Mouse (Mus musculus): ENCODE measurements around the gene Slc2a9. TPM values are rescaled to one million over a fixed set of nuclear protein-coding genes. Genes with fewer than 3 reads are reported as not detected.

Slc2a9 gene
- 0.23 and 0.73 TPM in 2 replicates for polyA plus RNA-seq (2015; fragmentation: Nextera tagmentation; extraction: Ambion mirVana)

GRCm38 (mm10) chr5:38502992-38503391, at the start of gene Slc2a9:
Slc2a9 (minus strand) TSS chr5:38503143.
- ATAC-seq: no peak
- H3K9ac ChIP-seq (ENCODE audit: low read depth, low read length): no peak within 1 kb of the TSS

GRCm38 (mm10) chr5:38552615-38553014, 49.7 kb upstream of the Slc2a9 start:
- Histone ChIP-seq H3K4me3 (ENCODE audit: low read depth, low read length) (no peak overlapping the region), H3K9me3 (replicated peaks; ENCODE audit: control insufficient read depth, low read length, poor library complexity, severe bottlenecking) (no peaks in the 10 kb centered on the region), H3K36me3 (ENCODE audit: control insufficient read depth, insufficient read depth, low read length) (peaks cover 17% of the 10 kb centered on the region), H3K27me3 (ENCODE audit: control insufficient read depth, insufficient read depth, low read depth, low read length) (no peaks in the 10 kb centered on the region), H3K4me2 (ENCODE audit: low read length) (no peak overlapping the region), H3K9ac (ENCODE audit: low read depth, low read length) (no peak overlapping the region), H3K27ac (ENCODE audit: low read length) (no peak overlapping the region), H3K4me1 (ENCODE audit: control insufficient read depth, insufficient read depth, low read length) (no peaks in the 10 kb centered on the region)
- no peak for ATAC-seq
- 88% methylated on average over 3 of the region's 3 CpGs for WGBS

More at GRCm38 (mm10) chr5:38502992-38503391, at the start of gene Slc2a9:
- WGBS: 93% methylated on average over 4 of the region's 4 CpGs
- no peaks in the 10 kb centered on the region for H3K36me3 ChIP-seq (ENCODE audit: control insufficient read depth, insufficient read depth, low read length)
- no peaks in the 10 kb centered on the region for H3K27me3 ChIP-seq (ENCODE audit: control insufficient read depth, insufficient read depth, low read depth, low read length)
- H3K4me3 ChIP-seq (ENCODE audit: low read depth, low read length): no peak within 1 kb of the TSS
- no peak within 1 kb of the TSS for H3K27ac ChIP-seq (ENCODE audit: low read length)
- H3K4me1 ChIP-seq (ENCODE audit: control insufficient read depth, insufficient read depth, low read length): no peaks in the 10 kb centered on the region
- H3K4me2 ChIP-seq (ENCODE audit: low read length): no peak within 1 kb of the TSS
- H3K9me3 ChIP-seq (replicated peaks; ENCODE audit: control insufficient read depth, low read length, poor library complexity, severe bottlenecking): no peaks in the 10 kb centered on the region

GRCm38 (mm10) chr5:38550221-38550768, 47.4 kb upstream of the Slc2a9 start:
- H3K27me3 ChIP-seq (ENCODE audit: control insufficient read depth, insufficient read depth, low read depth, low read length): no peaks in the 10 kb centered on the region
- 97% methylated on average over 1 of the region's 1 CpGs for WGBS
- H3K36me3 ChIP-seq (ENCODE audit: control insufficient read depth, insufficient read depth, low read length): peaks cover 31% of the 10 kb centered on the region
- H3K4me3 ChIP-seq (ENCODE audit: low read depth, low read length): no peak overlapping the region
- H3K4me1 ChIP-seq (ENCODE audit: control insufficient read depth, insufficient read depth, low read length): no peaks in the 10 kb centered on the region
- no peak overlapping the region for H3K4me2 ChIP-seq (ENCODE audit: low read length)
- ATAC-seq: no peak
- H3K27ac ChIP-seq (ENCODE audit: low read length): 0 out of 2 replicates have a peak overlapping the region, but pooled peaks have one; percentile 30
- no peak overlapping the region for H3K9ac ChIP-seq (ENCODE audit: low read depth, low read length)
- no peaks in the 10 kb centered on the region for H3K9me3 ChIP-seq (replicated peaks; ENCODE audit: control insufficient read depth, low read length, poor library complexity, severe bottlenecking)

DNA sequence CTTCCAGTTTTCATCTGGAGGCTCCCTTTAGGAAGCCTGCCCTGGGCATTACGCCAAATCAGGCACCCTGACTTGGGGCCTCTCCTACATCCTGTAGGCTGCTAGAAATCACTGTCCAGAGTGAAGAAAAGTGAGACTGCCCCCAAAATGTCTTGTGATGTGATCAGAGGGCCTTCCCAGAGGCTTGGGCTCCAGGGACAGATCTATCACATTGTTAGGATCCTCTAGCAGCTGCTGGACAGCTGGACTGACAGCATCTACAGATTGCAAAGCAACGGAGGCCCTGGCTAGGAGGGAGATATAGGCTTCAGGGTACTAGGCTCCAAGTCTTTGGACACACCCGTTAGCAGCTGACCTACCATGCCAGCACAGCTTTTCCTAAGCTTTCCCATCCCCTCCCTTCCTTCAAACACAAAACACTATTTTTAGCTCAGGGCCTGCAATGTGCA, 46.5 kb upstream of the Slc2a9 start:
- ATAC-seq: no peak; the same call in 1 of the 2 replicates
- WGBS: 73% methylated on average over 3 of the region's 3 CpGs
- H3K36me3 ChIP-seq (ENCODE audit: control insufficient read depth, insufficient read depth, low read length): peaks cover 34% of the 10 kb centered on the region

DNA sequence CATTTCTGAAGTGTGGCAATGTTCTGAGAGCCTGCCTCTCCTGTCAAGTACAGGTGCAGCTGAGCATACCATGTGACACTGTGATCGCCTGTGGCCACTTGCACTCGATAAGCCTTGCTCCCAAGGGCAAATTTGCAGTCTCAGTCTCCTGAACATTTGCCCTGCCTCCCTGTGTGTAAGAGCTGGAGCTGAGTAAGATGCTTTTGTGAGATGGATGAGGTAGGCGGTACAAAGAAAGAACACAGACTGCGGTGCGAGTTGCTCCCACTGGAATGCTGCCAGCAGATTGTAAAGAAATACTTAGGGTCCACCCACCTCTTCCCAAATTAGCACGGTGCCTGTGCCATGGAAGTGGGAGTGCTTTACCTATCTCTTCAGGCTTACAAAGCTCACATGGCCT, 44.4 kb upstream of the Slc2a9 start:
- ATAC-seq: no peak

More for the DNA sequence above, 46.5 kb upstream of the Slc2a9 start:
- H3K27ac ChIP-seq (ENCODE audit: low read length): no peak overlapping the region; the same call in 1 of the 2 replicates
- H3K4me1 ChIP-seq (ENCODE audit: control insufficient read depth, insufficient read depth, low read length): no peaks in the 10 kb centered on the region
- no peak overlapping the region for H3K4me3 ChIP-seq (ENCODE audit: low read depth, low read length)
- no peaks in the 10 kb centered on the region for H3K27me3 ChIP-seq (ENCODE audit: control insufficient read depth, insufficient read depth, low read depth, low read length)
- no peak overlapping the region for H3K4me2 ChIP-seq (ENCODE audit: low read length)
- H3K9ac ChIP-seq (ENCODE audit: low read depth, low read length): no peak overlapping the region
- no peaks in the 10 kb centered on the region for H3K9me3 ChIP-seq (replicated peaks; ENCODE audit: control insufficient read depth, low read length, poor library complexity, severe bottlenecking)

GRCm38 (mm10) chr5:38544423-38545415, 41.8 kb upstream of the Slc2a9 start:
- H3K27ac ChIP-seq (ENCODE audit: low read length): no peak overlapping the region
- H3K4me3 ChIP-seq (ENCODE audit: low read depth, low read length): no peak overlapping the region
- H3K4me1 ChIP-seq (ENCODE audit: control insufficient read depth, insufficient read depth, low read length): no peaks in the 10 kb centered on the region
- no peaks in the 10 kb centered on the region for H3K9me3 ChIP-seq (replicated peaks; ENCODE audit: control insufficient read depth, low read length, poor library complexity, severe bottlenecking)
- no peak for ATAC-seq
- peaks cover 72% of the 10 kb centered on the region for H3K36me3 ChIP-seq (ENCODE audit: control insufficient read depth, insufficient read depth, low read length)
- no peaks in the 10 kb centered on the region for H3K27me3 ChIP-seq (ENCODE audit: control insufficient read depth, insufficient read depth, low read depth, low read length)
- no peak overlapping the region for H3K4me2 ChIP-seq (ENCODE audit: low read length)
- H3K9ac ChIP-seq (ENCODE audit: low read depth, low read length): no peak overlapping the region
- WGBS: 82% methylated on average over 5 of the region's 5 CpGs

More for the DNA sequence above, 44.4 kb upstream of the Slc2a9 start:
- Histone ChIP-seq H3K4me3 (ENCODE audit: low read depth, low read length) (no peak overlapping the region), H3K4me2 (ENCODE audit: low read length) (no peak overlapping the region), H3K9me3 (replicated peaks; ENCODE audit: control insufficient read depth, low read length, poor library complexity, severe bottlenecking) (no peaks in the 10 kb centered on the region), H3K27ac (ENCODE audit: low read length) (no peak overlapping the region), H3K9ac (ENCODE audit: low read depth, low read length) (no peak overlapping the region), H3K36me3 (ENCODE audit: control insufficient read depth, insufficient read depth, low read length) (peaks cover 53% of the 10 kb centered on the region), H3K27me3 (ENCODE audit: control insufficient read depth, insufficient read depth, low read depth, low read length) (no peaks in the 10 kb centered on the region), H3K4me1 (ENCODE audit: control insufficient read depth, insufficient read depth, low read length) (no peaks in the 10 kb centered on the region)
- WGBS: 64% methylated on average over 6 of the region's 6 CpGs

DNA sequence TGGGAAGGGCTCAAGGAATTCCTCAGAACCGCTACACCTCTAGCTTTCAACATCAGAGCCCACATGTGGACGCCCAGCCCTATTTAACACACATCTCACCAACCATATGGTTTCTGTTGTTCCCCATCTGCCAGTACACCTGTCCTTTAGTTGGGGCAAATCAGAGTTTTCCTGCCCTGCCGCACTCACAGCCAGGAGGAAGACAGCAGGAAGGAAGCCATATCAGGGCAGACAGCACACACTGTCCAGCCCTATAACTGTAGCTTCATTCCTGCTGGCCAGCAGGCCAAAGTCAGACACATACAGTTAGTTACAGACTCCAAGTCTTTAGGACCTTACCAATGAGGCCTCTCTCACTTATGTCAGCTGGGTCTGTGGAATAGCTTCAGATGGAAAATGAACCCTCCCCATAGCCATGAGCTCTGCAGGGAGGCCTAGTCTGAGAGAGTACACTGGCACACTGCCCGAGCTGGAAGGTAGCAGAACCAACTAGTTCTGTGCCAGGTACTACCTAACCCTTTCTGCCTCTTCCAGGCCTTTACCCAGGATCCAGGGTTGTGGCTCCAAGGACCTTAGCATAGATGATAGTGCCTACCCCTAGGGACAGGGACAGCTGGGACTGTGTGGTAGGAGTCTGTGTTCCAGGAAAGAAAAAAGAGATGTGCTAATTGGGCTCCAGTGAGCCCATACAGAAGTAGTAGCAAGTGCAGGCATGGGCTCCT, 40.7 kb upstream of the Slc2a9 start:
- H3K4me3 ChIP-seq (ENCODE audit: low read depth, low read length): no peak overlapping the region
- H3K9ac ChIP-seq (ENCODE audit: low read depth, low read length): no peak overlapping the region
- H3K27ac ChIP-seq (ENCODE audit: low read length): no peak overlapping the region
- H3K9me3 ChIP-seq (replicated peaks; ENCODE audit: control insufficient read depth, low read length, poor library complexity, severe bottlenecking): no peaks in the 10 kb centered on the region
- H3K36me3 ChIP-seq (ENCODE audit: control insufficient read depth, insufficient read depth, low read length): peaks cover 78% of the 10 kb centered on the region
- no peak overlapping the region for H3K4me2 ChIP-seq (ENCODE audit: low read length)
- no peaks in the 10 kb centered on the region for H3K27me3 ChIP-seq (ENCODE audit: control insufficient read depth, insufficient read depth, low read depth, low read length)
- no peaks in the 10 kb centered on the region for H3K4me1 ChIP-seq (ENCODE audit: control insufficient read depth, insufficient read depth, low read length)
- 93% methylated on average over 4 of the region's 4 CpGs for WGBS
- no peak for ATAC-seq

DNA sequence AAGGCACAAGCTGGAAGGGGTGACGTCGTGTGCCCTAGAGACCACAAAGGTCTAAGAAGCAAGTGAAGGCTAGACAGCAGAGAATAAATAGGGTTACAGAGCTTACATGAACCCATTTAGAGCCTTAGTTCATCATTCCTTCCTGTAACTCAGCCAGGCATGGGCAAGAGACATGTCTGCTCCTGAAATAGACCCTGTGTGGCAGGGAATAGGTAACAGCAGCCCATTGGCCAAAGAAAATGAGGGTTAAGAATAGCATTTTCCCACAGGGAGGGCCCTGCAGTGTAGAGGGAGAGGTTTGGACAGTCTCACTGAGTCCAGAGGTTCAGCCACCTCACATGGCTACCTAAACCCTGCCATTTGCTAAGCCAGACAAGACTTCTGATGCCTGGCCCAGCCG, 38.8 kb upstream of the Slc2a9 start:
- no peak overlapping the region for H3K4me2 ChIP-seq (ENCODE audit: low read length)
- H3K4me3 ChIP-seq (ENCODE audit: low read depth, low read length): no peak overlapping the region
- no peaks in the 10 kb centered on the region for H3K4me1 ChIP-seq (ENCODE audit: control insufficient read depth, insufficient read depth, low read length)
- no peaks in the 10 kb centered on the region for H3K9me3 ChIP-seq (replicated peaks; ENCODE audit: control insufficient read depth, low read length, poor library complexity, severe bottlenecking)
- no peak overlapping the region for H3K27ac ChIP-seq (ENCODE audit: low read length)
- peaks cover 67% of the 10 kb centered on the region for H3K36me3 ChIP-seq (ENCODE audit: control insufficient read depth, insufficient read depth, low read length)
- no peak overlapping the region for H3K9ac ChIP-seq (ENCODE audit: low read depth, low read length)
- no peaks in the 10 kb centered on the region for H3K27me3 ChIP-seq (ENCODE audit: control insufficient read depth, insufficient read depth, low read depth, low read length)
- ATAC-seq: no peak
- WGBS: 92% methylated on average over 3 of the region's 3 CpGs

Data from midbrain, embryonic 16.5 days (tissue).